Mouse (Mus musculus) intestine, embryonic 16.5 days (tissue): ENCODE measurements at regions not wholly inside any gene's neighbourhood (a gene's known extent, or its start where the extent isn't known, plus 50 kb on each side); places are given as distances from the start of the nearest gene placed in this dataset.

ENCODE experiments used
- ATAC-seq: fragments of 200-750 bp; cut with Nextera tagmentation; 2 replicates; pipeline ENCODE4 v1.8.0; 2017; ENCODE audit warnings: moderate TSS enrichment, moderate library complexity
- H3K27ac ChIP-seq: fragments of 300-500 bp; sonication (generic); 2 replicates; pipeline ENCODE4 v1.5.1; 2014; ENCODE audit warnings: mild to moderate bottlenecking, low read length
- H3K27me3 ChIP-seq: fragments of 300-500 bp; sonication (generic); replicated peaks from 2 replicates; pipeline ENCODE4 v1.6.1; 2014; ENCODE audit warnings: low read length, control low read depth, mixed read lengths; ENCODE audit not compliant: control insufficient read depth, insufficient read depth
- H3K36me3 ChIP-seq: fragments of 300-500 bp; sonication (generic); 2 replicates; pipeline ENCODE4 v1.6.1; 2014; ENCODE audit warnings: low read length, control low read depth; ENCODE audit not compliant: control insufficient read depth, insufficient read depth
- H3K4me1 ChIP-seq: fragments of 300-500 bp; sonication (generic); 2 replicates; pipeline ENCODE4 v1.6.1; 2014; ENCODE audit warnings: low read length, control low read depth, mixed read lengths; ENCODE audit not compliant: control insufficient read depth, insufficient read depth
- H3K4me2 ChIP-seq: fragments of 300-500 bp; sonication (generic); 2 replicates; pipeline ENCODE4 v1.6.1; 2014; ENCODE audit warnings: low read depth, low read length, control low read depth
- H3K4me3 ChIP-seq: fragments of 300-500 bp; sonication (generic); 2 replicates; pipeline ENCODE4 v1.5.1; 2014; ENCODE audit warnings: mild to moderate bottlenecking, low read length
- H3K9ac ChIP-seq: fragments of 300-500 bp; sonication (generic); 2 replicates; pipeline ENCODE4 v1.6.1; 2014; ENCODE audit warnings: low read depth, low read length
- H3K9me3 ChIP-seq: fragments of 300-500 bp; sonication (generic); 2 replicates; pipeline ENCODE4 v1.6.1; 2016; ENCODE audit warnings: low read length, control low read depth; ENCODE audit not compliant: control insufficient read depth
- WGBS: fragments of 180-500 bp; shearing (Covaris S2); extraction: QIAGEN DNeasy Blood & Tissue Kit; methylation state at CpG from one replicate; pipeline ENCODE4 v1.1.7; 2014; 5-methylcytosine and 5-hydroxymethylcytosine counted together

GRCm38 (mm10) chr3:81701974-81702697 lies 230.3 kb upstream of the Ctso start:
- no peak overlapping the region for H3K9ac ChIP-seq
- no peak overlapping the region for H3K4me2 ChIP-seq
- H3K9me3 ChIP-seq: no peaks in the 10 kb centered on the region
- H3K4me1 ChIP-seq: no peaks in the 10 kb centered on the region
- no peaks in the 10 kb centered on the region for H3K36me3 ChIP-seq
- H3K4me3 ChIP-seq: no peak overlapping the region
- no peak overlapping the region for H3K27ac ChIP-seq
- H3K27me3 ChIP-seq: no peaks in the 10 kb centered on the region
- 26% methylated on average over 1 of the region's 1 CpGs for WGBS
- ATAC-seq: no peak

- Histone ChIP-seq H3K9me3 (no peaks in the 10 kb centered on the region), H3K4me2 (no peak overlapping the region), H3K4me1 (no peaks in the 10 kb centered on the region), H3K4me3 (no peak overlapping the region), H3K9ac (no peak overlapping the region), H3K36me3 (no peaks in the 10 kb centered on the region), H3K27ac (no peak overlapping the region), H3K27me3 (no peaks in the 10 kb centered on the region)
- ATAC-seq: no peak
- 85% methylated on average over 1 of the region's 1 CpGs for whole genome bisulfite sequencing
These were observed 213.5 kb upstream of the Ctso start for GRCm38 (mm10) chr3:81718911-81719310.

- Histone ChIP-seq H3K36me3 (no peaks in the 10 kb centered on the region), H3K9me3 (no peaks in the 10 kb centered on the region), H3K4me3 (no peak overlapping the region), H3K9ac (no peak overlapping the region), H3K4me2 (no peak overlapping the region), H3K27ac (no peak overlapping the region), H3K27me3 (no peaks in the 10 kb centered on the region), H3K4me1 (no peaks in the 10 kb centered on the region)
- WGBS: 57% methylated on average over 8 of the region's 8 CpGs
- ATAC-seq: no peak
These were observed 196.9 kb upstream of the Ctso start for GRCm38 (mm10) chr3:81735463-81735862.

GRCm38 (mm10) chr3:81736838-81737237 lies 195.6 kb upstream of the Ctso start:
- Histone ChIP-seq H3K27me3 (no peaks in the 10 kb centered on the region), H3K4me3 (no peak overlapping the region), H3K27ac (no peak overlapping the region), H3K9me3 (no peaks in the 10 kb centered on the region), H3K4me1 (no peaks in the 10 kb centered on the region), H3K9ac (no peak overlapping the region), H3K4me2 (no peak overlapping the region), H3K36me3 (no peaks in the 10 kb centered on the region)
- no peak for ATAC-seq

GRCm38 (mm10) chr3:81742124-81742523 lies 190.3 kb upstream of the Ctso start:
- ATAC-seq: no peak
- Histone ChIP-seq H3K9me3 (no peaks in the 10 kb centered on the region), H3K36me3 (no peaks in the 10 kb centered on the region)

GRCm38 (mm10) chr3:81750164-81750563 lies 182.2 kb upstream of the Ctso start:
- no peak for ATAC-seq
- Histone ChIP-seq H3K36me3 (no peaks in the 10 kb centered on the region), H3K27me3 (no peaks in the 10 kb centered on the region), H3K27ac (no peak overlapping the region), H3K4me1 (no peaks in the 10 kb centered on the region), H3K4me2 (no peak overlapping the region), H3K9ac (no peak overlapping the region), H3K4me3 (no peak overlapping the region), H3K9me3 (no peaks in the 10 kb centered on the region)
- WGBS: 52% methylated on average over 1 of the region's 1 CpGs

More at GRCm38 (mm10) chr3:81742124-81742523, 190.3 kb upstream of the Ctso start:
- 19% methylated on average over 5 of the region's 5 CpGs for WGBS
- no peaks in the 10 kb centered on the region for H3K4me1 ChIP-seq
- no peak overlapping the region for H3K27ac ChIP-seq
- H3K4me3 ChIP-seq: no peak overlapping the region
- H3K4me2 ChIP-seq: no peak overlapping the region
- no peaks in the 10 kb centered on the region for H3K27me3 ChIP-seq
- no peak overlapping the region for H3K9ac ChIP-seq

- Histone ChIP-seq H3K9ac (no peak overlapping the region), H3K36me3 (no peaks in the 10 kb centered on the region), H3K27me3 (no peaks in the 10 kb centered on the region), H3K4me1 (no peaks in the 10 kb centered on the region), H3K4me2 (no peak overlapping the region), H3K4me3 (no peak overlapping the region), H3K9me3 (no peaks in the 10 kb centered on the region), H3K27ac (no peak overlapping the region)
- no peak for ATAC-seq
- WGBS: 64% methylated on average over 4 of the region's 4 CpGs
These were observed 179.4 kb upstream of the Ctso start for GRCm38 (mm10) chr3:81752955-81753354.

GRCm38 (mm10) chr3:81760383-81760782 lies 172.0 kb upstream of the Ctso start:
- Histone ChIP-seq H3K27ac (no peak overlapping the region), H3K36me3 (no peaks in the 10 kb centered on the region), H3K27me3 (no peaks in the 10 kb centered on the region), H3K9me3 (no peaks in the 10 kb centered on the region), H3K4me2 (no peak overlapping the region), H3K4me3 (no peak overlapping the region), H3K9ac (no peak overlapping the region), H3K4me1 (no peaks in the 10 kb centered on the region)
- WGBS: 97% methylated on average over 3 of the region's 3 CpGs
- no peak for ATAC-seq

GRCm38 (mm10) chr3:81760914-81761313 lies 171.5 kb upstream of the Ctso start:
- Histone ChIP-seq H3K4me3 (no peak overlapping the region), H3K4me2 (no peak overlapping the region), H3K36me3 (no peaks in the 10 kb centered on the region), H3K4me1 (no peaks in the 10 kb centered on the region), H3K27ac (no peak overlapping the region), H3K9me3 (no peaks in the 10 kb centered on the region), H3K9ac (no peak overlapping the region), H3K27me3 (no peaks in the 10 kb centered on the region)
- ATAC-seq: no peak
- 42% methylated on average over 2 of the region's 2 CpGs for WGBS

- Histone ChIP-seq H3K9ac (no peak overlapping the region), H3K4me3 (no peak overlapping the region), H3K9me3 (no peaks in the 10 kb centered on the region), H3K36me3 (no peaks in the 10 kb centered on the region), H3K4me2 (no peak overlapping the region), H3K27me3 (no peaks in the 10 kb centered on the region), H3K4me1 (no peaks in the 10 kb centered on the region), H3K27ac (no peak overlapping the region)
- WGBS: 48% methylated on average over 3 of the region's 3 CpGs
- ATAC-seq: no peak
These were observed 160.6 kb upstream of the Ctso start for GRCm38 (mm10) chr3:81771812-81772211.
